Mouse (Mus musculus) urinary bladder, postnatal 14 days (tissue): ENCODE measurements around the gene Eif3f.

Source experiments
- DNase-seq: peaks from one replicate; pipeline ENCODE4 v3.0.0; 2021; ENCODE audit warnings: low spot score

Gene Eif3f

DNA sequence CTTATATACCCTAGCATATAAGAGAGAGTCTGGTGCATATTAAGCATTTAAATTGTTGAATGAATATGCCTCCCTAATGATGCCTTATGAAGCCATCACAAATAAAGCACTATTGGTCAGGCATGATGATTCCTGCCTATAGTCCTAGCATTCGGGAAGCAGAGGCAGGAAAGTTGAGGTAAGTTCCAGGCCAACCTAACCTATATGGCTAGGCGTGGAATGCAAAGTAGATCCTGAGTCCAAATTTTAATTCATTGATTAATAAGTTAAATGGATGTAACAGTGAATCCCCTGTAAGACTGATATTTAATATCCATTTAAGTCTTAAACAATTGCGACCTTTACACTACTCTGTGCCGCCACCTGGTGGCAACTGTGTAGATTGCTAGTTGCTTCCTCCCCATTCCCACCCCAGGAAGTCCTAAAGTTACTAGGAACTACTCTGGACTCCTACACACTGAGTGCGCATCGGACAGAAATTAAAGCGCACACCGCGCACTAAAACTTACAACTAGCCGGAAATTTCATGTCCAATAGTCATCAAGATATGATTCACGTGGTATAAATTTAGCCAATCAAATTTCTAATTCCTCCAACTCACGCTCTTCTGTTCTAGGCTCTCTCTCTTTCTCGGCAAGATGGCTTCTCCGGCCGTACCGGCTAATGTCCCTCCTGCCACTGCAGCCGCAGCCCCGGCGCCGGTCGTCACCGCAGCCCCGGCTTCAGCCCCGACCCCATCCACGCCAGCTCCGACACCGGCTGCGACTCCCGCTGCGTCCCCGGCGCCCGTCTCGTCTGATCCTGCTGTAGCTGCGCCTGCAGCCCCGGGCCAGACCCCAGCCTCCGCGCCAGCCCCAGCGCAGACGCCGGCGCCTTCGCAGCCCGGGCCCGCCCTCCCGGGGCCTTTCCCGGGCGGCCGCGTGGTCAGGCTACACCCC is at the start of gene Eif3f:
Eif3f (plus strand) TSS at position 624 of the 938 bp plus-strand sequence.
- peak; percentile 92 for DNase-seq

DNA sequence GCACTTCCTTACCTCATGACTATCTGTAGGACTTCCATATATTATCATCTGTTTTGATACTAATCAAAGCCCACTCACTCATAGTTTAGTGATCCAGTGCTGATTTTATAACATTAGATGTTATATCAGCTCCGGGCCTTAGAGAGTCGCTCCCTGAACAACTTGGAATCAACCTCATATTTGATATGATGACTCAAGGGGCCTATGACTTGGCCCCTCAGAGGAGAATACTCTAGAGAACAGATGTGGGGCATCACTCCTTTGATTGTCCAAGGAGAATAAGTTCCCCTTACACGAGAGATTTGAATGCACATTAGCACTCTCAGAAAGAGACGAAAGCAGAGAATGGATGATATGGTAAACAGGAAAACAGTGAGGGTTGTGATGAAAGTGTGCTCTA is 49.3 kb upstream of the Eif3f start, which contains the start of gene Olfr518:
Olfr518 (minus strand) TSS at position 101 of the 400 bp plus-strand sequence.
- DNase-seq = no peak

- DNase-seq = no peak
Observed at GRCm38 (mm10) chr7:108894320-108894719, 39.9 kb upstream of the Eif3f start, which contains the start of gene Olfr519. Gene Olfr519 (minus strand): TSS chr7:108894420.

DNA sequence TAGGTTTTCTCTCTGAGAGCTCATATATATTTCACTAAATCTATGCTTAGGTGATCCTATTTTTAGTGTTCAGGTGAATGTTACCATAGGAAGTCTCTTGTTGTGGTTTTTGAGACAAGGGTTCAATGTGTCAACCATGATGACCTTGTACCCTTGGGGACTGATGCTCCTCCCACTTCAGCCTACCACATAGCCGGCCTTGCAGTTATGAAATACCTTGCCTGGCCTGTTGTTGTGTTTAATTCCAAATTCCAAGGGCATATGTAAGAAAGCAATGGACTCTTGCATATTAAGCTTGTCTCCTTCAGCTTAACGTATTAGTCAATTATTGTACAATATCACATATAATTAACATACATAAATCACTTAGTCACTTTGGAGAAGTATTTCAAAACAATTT is 30.2 kb upstream of the Eif3f start:
- no peak for DNase-seq

DNA sequence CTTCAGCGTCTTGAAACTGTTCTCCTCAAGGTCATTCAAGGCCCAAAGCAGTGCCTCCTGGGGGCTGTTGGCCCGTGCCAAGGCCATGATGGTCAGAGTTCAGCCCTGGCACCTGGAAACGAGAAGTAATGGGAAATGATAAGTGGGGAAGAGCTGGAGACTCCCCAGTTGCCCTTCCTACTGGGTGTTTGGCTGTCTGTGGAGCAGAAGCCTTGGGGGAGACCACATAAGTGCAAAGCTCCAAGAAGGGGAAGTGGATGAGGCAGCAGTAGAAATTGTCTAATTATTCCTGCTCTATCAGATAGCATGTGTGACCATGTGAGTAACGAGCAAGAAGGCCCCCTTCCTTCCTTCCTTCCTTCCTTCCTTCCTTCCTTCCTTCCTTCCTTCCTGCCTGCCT is 7.2 kb upstream of the Eif3f start:
- no peak for DNase-seq

- DNase-seq = no peak
Observed at GRCm38 (mm10) chr7:108928280-108929188, 5.7 kb upstream of the Eif3f start.

- DNase-seq = no peak
Observed at GRCm38 (mm10) chr7:108929726-108930393, 4.4 kb upstream of the Eif3f start, which contains the start of gene Nlrp10. Gene Nlrp10 (minus strand): TSS chr7:108930178.

DNA sequence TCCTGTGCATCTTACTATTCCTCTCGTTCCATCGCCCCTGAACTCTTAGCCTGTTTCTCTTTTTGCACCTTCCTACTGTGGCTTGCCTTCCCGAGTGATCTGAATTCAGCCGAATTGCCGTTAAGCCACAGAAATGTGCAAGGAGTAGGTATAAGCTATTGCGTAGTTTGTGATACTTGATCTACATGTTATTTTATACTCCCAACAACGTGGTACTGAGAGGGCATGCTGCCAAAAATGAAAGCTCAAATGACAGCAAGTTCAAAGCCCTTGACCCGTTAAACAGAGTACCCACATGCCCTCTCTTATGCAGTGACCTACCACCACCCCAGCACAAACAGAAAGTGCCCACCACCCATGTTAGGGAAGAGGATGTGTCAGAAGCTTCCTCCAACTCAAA is 619 bp downstream of the Eif3f start:
- no peak for DNase-seq

- DNase-seq = no peak
Observed at GRCm38 (mm10) chr7:108935411-108935810, 1.2 kb downstream of the Eif3f start.

DNA sequence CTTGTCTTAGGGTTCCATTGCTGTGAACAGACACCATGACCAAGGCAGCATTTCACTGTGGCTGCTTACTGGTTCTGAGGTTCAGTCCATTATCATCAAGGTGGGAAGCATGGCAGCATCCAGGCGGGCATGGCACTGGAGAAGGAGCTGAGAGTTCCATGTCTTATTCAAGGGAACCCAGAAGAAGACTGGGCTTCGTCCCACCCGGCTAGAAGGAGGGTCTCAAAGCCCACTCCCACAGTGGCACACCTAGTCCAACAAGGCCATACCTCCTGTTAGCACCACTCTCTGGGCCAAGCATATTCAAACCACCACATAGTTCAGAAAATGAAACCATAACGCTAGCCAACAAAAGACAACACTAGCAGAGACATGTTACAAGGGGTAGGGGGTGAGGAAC is 2.4 kb downstream of the Eif3f start:
- no peak for DNase-seq

DNA sequence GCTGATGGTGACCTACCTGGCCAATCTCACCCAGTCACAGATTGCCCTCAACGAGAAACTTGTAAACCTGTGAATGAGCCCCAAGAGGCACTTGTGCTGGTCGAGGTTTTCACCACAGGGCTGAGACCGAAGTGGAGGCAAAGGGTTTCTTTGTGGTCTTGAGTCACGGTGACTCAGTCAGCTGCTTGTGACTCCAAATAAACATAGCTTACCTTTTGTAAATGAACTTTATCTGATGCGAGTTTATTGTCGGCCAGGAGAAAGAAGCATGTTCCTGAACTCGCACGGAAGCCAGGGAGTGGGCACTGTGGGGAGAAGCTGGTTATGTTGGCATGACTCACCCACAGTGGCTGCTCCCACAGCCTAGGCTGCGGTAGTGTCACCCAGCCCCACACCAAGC is 7.2 kb downstream of the Eif3f start:
- DNase-seq = peak; percentile 63

- no peak for DNase-seq
Observed at GRCm38 (mm10) chr7:108944002-108944401, 9.8 kb downstream of the Eif3f start.

DNA sequence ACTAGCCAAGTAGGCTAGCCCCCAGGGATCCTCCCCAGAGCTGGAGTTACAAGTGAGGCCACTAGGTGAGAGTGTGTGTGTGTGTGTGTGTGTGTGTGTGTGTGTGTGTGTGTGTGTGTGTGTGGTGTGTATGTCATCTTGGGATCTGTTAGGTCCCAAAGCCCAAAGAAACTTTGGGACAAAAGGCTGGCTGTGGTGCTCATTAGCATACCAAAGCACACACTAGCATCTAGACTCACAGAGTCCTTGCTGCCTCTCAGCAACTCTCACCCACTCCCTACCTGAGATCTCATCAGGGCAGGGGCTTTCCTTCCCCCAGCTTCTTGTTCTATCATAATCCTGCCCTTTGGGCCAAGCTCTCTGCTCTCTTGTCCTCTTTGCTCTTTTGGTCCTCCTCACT is 14.4 kb downstream of the Eif3f start:
- DNase-seq = no peak

DNA sequence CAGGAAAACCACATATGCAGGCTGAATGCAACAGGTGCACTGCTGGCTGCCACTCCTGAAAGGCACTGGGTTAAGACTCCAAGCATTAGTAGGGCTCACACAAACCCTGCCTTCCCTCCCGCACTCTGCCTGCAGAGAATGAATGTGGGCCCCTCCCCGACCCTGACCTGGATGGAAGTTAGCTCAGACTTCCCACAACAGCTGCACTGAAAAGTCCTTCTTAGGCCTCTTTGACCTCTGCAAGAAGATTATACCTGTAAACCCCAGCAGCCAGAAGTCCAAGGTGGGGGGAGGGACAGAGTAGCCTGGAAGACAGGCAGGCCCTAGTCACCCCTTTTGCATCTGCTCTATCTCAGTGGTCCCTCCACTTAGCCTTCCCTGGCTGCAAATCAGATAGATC is 15.1 kb downstream of the Eif3f start:
- DNase-seq = no peak

DNA sequence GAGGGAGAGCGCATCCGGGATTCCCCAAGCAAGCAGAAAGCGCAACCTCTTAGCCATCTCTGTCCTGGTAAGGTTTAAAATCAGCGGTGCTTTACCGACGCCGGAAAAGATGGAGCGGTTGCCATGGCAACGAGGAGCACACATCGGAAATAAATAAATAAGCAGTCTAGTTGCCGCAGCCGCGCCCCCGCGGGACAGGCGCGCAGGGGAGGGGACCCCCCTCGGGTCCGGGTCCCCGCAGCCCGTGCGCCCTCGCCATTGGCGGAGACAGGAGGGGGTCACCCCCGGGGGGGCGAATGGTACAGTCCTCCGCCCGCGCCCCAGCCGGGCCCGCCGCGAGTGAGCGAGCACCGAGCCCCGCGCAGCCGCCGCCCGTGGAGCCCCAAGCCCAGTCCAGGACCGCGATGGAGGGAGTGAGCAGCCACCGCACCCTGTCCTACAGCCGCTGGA is 16.1 kb downstream of the Eif3f start, which contains the start of gene Tub:
Tub (plus strand) TSS at position 27 of the 450 bp plus-strand sequence.
- DNase-seq = peak; percentile 22

DNA sequence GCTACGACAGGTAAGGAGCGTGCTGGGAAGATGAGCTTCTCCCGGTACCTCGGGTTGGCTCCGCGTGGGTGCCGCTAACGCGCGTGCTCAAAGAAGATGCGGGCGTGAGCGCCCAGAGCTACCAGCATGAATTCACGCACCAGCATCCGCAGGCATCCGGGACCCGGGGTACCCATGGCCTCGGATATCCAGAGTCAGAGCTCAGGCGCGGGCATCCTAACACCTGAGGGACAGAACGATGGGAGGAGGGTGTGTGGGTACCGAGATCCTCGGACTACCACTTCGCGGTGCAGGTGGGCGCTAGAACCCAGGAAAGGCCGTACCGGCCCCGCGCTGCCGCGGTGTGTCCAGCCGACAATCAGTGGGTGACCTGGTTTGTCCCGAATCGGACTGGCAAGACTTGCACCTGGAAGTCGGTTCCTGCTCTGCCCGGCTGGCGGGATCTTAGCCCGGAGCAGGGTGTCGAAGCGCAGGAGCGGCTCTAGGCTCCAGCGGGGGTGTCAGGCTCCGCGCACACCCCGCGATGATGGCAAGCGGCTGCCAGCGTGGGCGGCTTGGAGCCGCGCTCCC is 16.6 kb downstream of the Eif3f start:
- no peak for DNase-seq

DNA sequence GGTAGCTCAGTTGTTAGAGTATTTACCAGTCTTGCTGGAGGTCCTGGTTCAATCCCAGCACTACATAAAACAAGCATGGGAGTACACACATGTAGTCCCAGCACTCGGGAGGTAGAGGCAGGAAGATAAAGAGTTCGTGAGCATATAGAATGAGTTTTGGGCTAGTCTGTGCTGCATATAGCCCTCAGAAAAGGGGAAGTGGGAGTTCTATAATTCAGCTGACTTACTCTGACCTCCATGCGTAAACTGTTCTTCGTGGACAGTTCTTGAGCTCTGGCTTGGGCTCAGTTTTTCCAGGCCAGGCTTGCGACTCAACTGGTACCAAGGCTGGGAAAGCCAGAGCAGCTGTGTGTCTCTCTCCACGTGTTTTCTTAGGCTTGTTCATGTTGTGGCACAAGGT is 18.6 kb downstream of the Eif3f start:
- no peak for DNase-seq

DNA sequence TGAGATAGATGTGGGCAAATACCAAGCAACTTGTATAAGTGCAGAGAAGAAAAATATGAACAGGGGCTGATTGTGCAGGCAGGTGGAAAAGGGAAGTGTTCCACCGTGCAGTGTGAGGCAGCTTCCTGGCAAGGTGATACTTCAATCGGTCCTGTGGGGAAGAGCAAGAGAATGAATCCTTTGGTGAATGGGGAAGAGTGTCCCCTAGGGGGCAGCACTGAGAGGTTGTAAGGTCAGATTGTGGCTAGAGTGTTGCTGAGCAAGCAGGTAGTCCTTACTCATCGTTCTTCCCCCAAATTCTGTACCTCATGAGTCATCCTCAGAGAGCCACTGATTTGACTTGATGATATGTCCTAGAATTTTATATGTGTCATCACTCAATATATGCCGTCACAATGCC is 20.0 kb downstream of the Eif3f start:
- DNase-seq = no peak

GRCm38 (mm10) chr7:108957734-108958133 is 23.5 kb downstream of the Eif3f start:
- DNase-seq = no peak

- no peak for DNase-seq
Observed at GRCm38 (mm10) chr7:108965968-108966367, 31.8 kb downstream of the Eif3f start.

- peak; percentile 33 for DNase-seq
Observed at GRCm38 (mm10) chr7:108966742-108967362, 32.6 kb downstream of the Eif3f start.
